Mouse (Mus musculus) ES-E14 (cell line): ENCODE measurements around the gene Hrc. TPM values are rescaled to one million over a fixed set of nuclear protein-coding genes. Genes with fewer than 3 reads are reported as not detected.
A peak's percentile ranks its signal among the peaks of the same experiment; 100 is the strongest.

Experiments used
- DNase-seq: peaks from one replicate; pipeline ENCODE4 v3.0.0-alpha.2; 2013; ENCODE audit warnings: low read depth, low spot score
- H3K27ac ChIP-seq: 2 replicates; pipeline ENCODE4 v1.5.1; 2012; ENCODE audit warnings: low read depth, mild to moderate bottlenecking, low read length, moderate library complexity, mixed read lengths; ENCODE audit not compliant: poor library complexity, insufficient read depth, severe bottlenecking
- H3K36me3 ChIP-seq: 2 replicates; pipeline ENCODE4 v1.6.1; 2012; ENCODE audit warnings: mild to moderate bottlenecking, low read length, moderate library complexity, mixed read lengths; ENCODE audit not compliant: control insufficient read depth, poor library complexity, insufficient read depth, severe bottlenecking
- H3K4me1 ChIP-seq, 2 experiments: fragments of 150-350 bp in 1 of 2; sonication (generic) in 1 of 2; 2 replicates each; pipeline ENCODE4 v1.6.1; 2012; ENCODE audit warnings: low read length in 2 of 2, mild to moderate bottlenecking in 1 of 2, mixed read lengths in 1 of 2; ENCODE audit not compliant: control insufficient read depth in 2 of 2, insufficient read depth in 2 of 2, poor library complexity in 1 of 2
- H3K4me3 ChIP-seq, 2 experiments: fragments of 150-350 bp in 1 of 2; sonication (generic) in 1 of 2; 2 replicates each; pipeline ENCODE4 v1.5.1; 2012; ENCODE audit warnings: low read length in 2 of 2, low read depth in 1 of 2, mild to moderate bottlenecking in 1 of 2, mixed read lengths in 1 of 2; ENCODE audit not compliant: insufficient read depth in 1 of 2, poor library complexity in 1 of 2, severe bottlenecking in 1 of 2
- H3K9ac ChIP-seq: 2 replicates; pipeline ENCODE4 v1.6.1; 2012; ENCODE audit warnings: low read depth, mild to moderate bottlenecking, low read length, mixed read lengths; ENCODE audit not compliant: poor library complexity, insufficient read depth, severe bottlenecking
- H3K9me3 ChIP-seq: fragments of 150-350 bp; sonication (generic); 2 replicates; pipeline ENCODE4 v1.6.1; 2012; ENCODE audit warnings: low read depth, mild to moderate bottlenecking, low read length; ENCODE audit not compliant: control insufficient read depth, insufficient read depth
- CHD2 ChIP-seq: IDR thresholded peaks from 2 replicates; pipeline ENCODE4 v1.6.1; 2014; ENCODE audit warnings: mild to moderate bottlenecking, low read depth, low read length, inconsistent platforms
- HCFC1 ChIP-seq: IDR thresholded peaks from 2 replicates; pipeline ENCODE4 v1.6.1; 2012; ENCODE audit warnings: low read length, inconsistent platforms, borderline replicate concordance; ENCODE audit not compliant: insufficient read depth
- MAFK ChIP-seq: IDR thresholded peaks from 2 replicates; pipeline ENCODE4 v1.6.1; 2014; ENCODE audit warnings: mild to moderate bottlenecking, low read depth, low read length, inconsistent platforms; ENCODE audit not compliant: insufficient read depth
- ZC3H11A ChIP-seq: IDR thresholded peaks from 2 replicates; pipeline ENCODE4 v1.6.1; 2012; ENCODE audit warnings: low read depth, mild to moderate bottlenecking, inconsistent platforms, low read length, borderline replicate concordance
- ZNF384 ChIP-seq: IDR thresholded peaks from 2 replicates; pipeline ENCODE4 v1.6.1; 2012; ENCODE audit warnings: low read depth, low read length, inconsistent platforms
- in situ Hi-C, 2 experiments: fragments of 600-800 bp; cut with MboI; formaldehyde crosslinking; loops; one replicate each; pipeline ENCODE4 v1.15.1; 2025; ENCODE audit warnings: low sequenced_read_pairs in 2 of 2, inconsistent platforms in 1 of 2; ENCODE audit not compliant: unreplicated experiment in 2 of 2
- total RNA-seq: library from RNA; depleted of rRNA; stranded (reverse); fragments of 300-350 nt; gene quantifications from 2 replicates; pipeline ENCODE4 v1.2.3, GENCODE M21; 2012

The Hrc gene
- total RNA-seq, 1 experiment: 0.71 TPM

DNA sequence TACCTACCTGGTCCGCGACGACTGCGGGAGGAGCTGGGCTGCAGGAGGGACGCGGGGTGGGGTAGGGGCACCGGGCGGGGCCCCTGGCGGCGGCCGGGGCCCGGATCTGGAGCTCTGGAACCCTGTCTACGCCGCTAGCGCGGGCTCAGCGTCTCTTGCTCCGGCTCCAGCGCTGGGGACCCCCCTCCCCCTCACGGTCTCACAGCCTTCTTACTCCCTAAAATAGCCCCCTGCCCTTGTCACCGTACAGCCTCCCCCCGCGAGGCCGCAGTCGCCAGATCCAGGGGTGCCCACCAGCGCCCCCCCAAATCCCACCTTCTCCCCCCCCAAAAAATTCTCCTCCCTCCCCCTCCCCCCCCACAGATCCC is 31.5 kb downstream of the Hrc start, which contains the start of gene Ppfia3:
Gene Ppfia3, minus strand, starts transcription at position 368 of the 368 bp plus-strand sequence.
- in situ Hi-C loops: no loop called here

DNA sequence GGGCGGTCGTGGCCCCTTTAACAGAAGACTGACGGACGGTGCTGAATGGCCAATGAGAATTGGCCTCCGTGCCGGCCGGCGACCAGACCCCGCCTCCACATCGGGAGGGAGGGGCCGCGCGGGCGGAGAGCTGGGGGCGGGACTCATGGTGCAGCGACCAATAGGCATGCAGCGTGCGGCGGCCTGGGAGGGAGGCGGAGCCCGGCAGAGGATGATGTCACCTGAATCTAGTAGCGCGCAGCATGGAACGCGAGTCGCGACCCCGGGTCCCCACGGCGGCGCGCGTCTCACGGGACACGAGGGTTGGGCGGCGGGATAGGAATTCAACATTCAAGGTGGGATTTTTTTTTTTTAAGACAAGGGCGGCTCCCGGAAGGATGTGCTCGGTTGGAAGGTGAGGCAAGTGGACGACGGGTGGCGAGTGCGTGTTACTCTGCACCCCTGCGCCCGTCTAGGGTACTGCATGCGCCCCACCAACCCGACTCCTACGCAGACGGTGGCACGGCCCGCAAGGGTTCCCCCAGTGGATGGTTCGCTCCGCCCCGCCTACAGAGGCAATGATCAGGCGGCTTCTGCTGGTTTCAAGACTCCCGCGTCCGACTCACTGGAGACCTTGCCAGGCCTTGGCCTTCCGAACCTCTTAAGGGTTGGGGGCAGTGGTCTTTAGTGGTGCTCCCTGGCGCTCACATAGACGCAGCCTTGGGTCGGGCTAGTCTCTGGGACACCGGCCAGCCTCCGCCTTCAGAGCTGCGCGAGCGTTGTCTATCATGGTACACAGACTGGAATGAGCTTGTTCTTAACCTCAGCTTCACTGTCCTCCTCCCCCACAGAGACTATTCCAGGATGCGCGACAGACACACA is 32.2 kb downstream of the Hrc start:
- Histone ChIP-seq H3K27ac (peak overlapping the region; percentile 33; the same call in 1 of the 2 replicates), H3K36me3 (peaks cover 2% of the 10 kb centered on the region; the same call in 1 of the 2 replicates), H3K9me3 (no peaks in the 10 kb centered on the region), H3K4me3 (peak overlapping the region; percentile 73 to 81), H3K9ac (peak overlapping the region; percentile 83), H3K4me1 (peaks cover 2 to 18% of the 10 kb centered on the region in 2 experiments; a peak in 3 of 4 replicates)
- TF ChIP-seq CHD2 (no peak), ZC3H11A (no peak), ZNF384 (peak; percentile 95), MAFK (no peak), HCFC1 (peak; percentile 65; the same call in 1 of the 2 replicates)
- in situ Hi-C loops: no loop called here
- DNase-seq: peak; percentile 91

More for the DNA sequence above, 31.5 kb downstream of the Hrc start, which contains the start of gene Ppfia3:
- H3K36me3 ChIP-seq: peaks cover 2% of the 10 kb centered on the region; the same call in 1 of the 2 replicates
- peak within 1 kb of the TSS; percentile 83 for H3K9ac ChIP-seq
- H3K4me1 ChIP-seq: peaks cover 2 to 18% of the 10 kb centered on the region in 2 experiments; a peak in 3 of 4 replicates
- H3K27ac ChIP-seq: peak within 1 kb of the TSS; percentile 33; the same call in 1 of the 2 replicates
- H3K4me3 ChIP-seq: peak within 1 kb of the TSS; percentile 73 to 81
- DNase-seq: no peak
- TF ChIP-seq ZC3H11A (no peak), HCFC1 (no peak), MAFK (no peak), CHD2 (no peak), ZNF384 (no peak)
- no peaks in the 10 kb centered on the region for H3K9me3 ChIP-seq

GRCm38 (mm10) chr7:45368178-45368577 is 33.1 kb downstream of the Hrc start:
- peak overlapping the region; percentile 83 for H3K9ac ChIP-seq
- H3K27ac ChIP-seq: no peak overlapping the region

DNA sequence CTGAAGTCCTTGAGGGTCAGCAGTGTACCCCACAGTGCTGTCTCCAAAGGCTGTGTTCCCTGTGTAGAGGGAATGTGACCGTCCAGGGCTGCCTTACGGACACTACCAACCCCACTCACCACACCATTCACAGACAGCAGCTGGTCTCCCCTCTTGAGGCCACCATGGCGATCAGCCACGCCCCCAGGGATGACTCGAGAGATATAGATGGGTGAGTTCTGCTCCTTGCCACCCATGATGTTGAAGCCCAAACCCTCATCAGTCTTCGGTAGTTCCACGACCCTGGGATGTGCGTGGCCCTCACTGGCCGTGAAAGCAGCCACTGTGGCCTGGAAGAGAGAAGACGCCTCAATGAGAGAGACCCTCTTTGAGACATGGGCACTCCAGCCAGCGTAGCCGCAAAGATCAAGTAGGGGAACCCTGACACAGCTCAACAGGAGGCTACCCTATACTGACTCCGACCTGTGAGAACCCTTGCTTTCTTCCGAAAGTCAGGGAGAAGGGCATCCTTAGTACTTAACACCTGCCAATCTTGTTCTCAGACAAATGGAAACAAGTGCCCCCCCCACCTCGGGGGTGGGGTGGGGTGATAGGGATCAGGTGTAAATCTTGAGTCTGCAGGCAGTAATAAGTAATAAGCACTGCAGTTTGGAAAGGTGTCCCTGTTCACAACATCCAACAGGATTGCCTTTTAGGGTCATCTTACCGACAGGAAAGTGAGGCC is 34.1 kb downstream of the Hrc start:
- H3K9ac ChIP-seq: no peak overlapping the region
- H3K4me3 ChIP-seq: 0 out of 4 replicates have a peak overlapping the region, but pooled peaks of 1 of the 2 experiments have one; percentile 80
- no peaks in the 10 kb centered on the region for H3K9me3 ChIP-seq
- H3K27ac ChIP-seq: no peak overlapping the region
- TF ChIP-seq MAFK (no peak), ZNF384 (no peak), ZC3H11A (no peak), CHD2 (no peak), HCFC1 (no peak)
- no peak for DNase-seq
- H3K4me1 ChIP-seq: peaks cover 2 to 18% of the 10 kb centered on the region in 2 experiments; a peak in 2 of 4 replicates
- in situ Hi-C loops: no loop called here
- peaks cover 14% of the 10 kb centered on the region for H3K36me3 ChIP-seq

More at GRCm38 (mm10) chr7:45368178-45368577, 33.1 kb downstream of the Hrc start:
- peak overlapping the region; percentile 72 to 81 for H3K4me3 ChIP-seq
- in situ Hi-C loops: no loop called here
- no peaks in the 10 kb centered on the region for H3K9me3 ChIP-seq
- peaks cover 2 to 18% of the 10 kb centered on the region in 2 experiments; a peak in 2 of 4 replicates for H3K4me1 ChIP-seq
- DNase-seq: no peak
- TF ChIP-seq MAFK (no peak), CHD2 (no peak), ZC3H11A (no peak), ZNF384 (no peak), HCFC1 (no peak)
- peaks cover 9% of the 10 kb centered on the region for H3K36me3 ChIP-seq
